Mouse (Mus musculus) urinary bladder, postnatal 25 days (tissue): ENCODE results near the gene Cpm.

Experiments
- DNase-seq: peaks from one replicate; pipeline ENCODE4 v3.0.0; 2022; ENCODE audit warnings: low spot score

The Cpm gene

GRCm38 (mm10) chr10:117635823-117636589 is 6.7 kb downstream of the Cpm start:
- DNase-seq = no peak

GRCm38 (mm10) chr10:117637062-117637744 is 7.9 kb downstream of the Cpm start:
- no peak for DNase-seq

GRCm38 (mm10) chr10:117637745-117638577 is 8.7 kb downstream of the Cpm start:
- no peak for DNase-seq

GRCm38 (mm10) chr10:117638578-117639220 is 9.4 kb downstream of the Cpm start:
- DNase-seq = no peak

- no peak for DNase-seq
Observed at GRCm38 (mm10) chr10:117639221-117639599, 9.9 kb downstream of the Cpm start.

- DNase-seq = no peak
Observed at GRCm38 (mm10) chr10:117639899-117640594, 10.7 kb downstream of the Cpm start.

GRCm38 (mm10) chr10:117640595-117641078 is 11.3 kb downstream of the Cpm start:
- no peak for DNase-seq

- no peak for DNase-seq
Observed at GRCm38 (mm10) chr10:117641400-117642200, 12.3 kb downstream of the Cpm start.

- no peak for DNase-seq
Observed at GRCm38 (mm10) chr10:117642201-117642450, 12.8 kb downstream of the Cpm start.

- no peak for DNase-seq
Observed at GRCm38 (mm10) chr10:117642491-117643262, 13.4 kb downstream of the Cpm start.

GRCm38 (mm10) chr10:117643302-117643701 is 14.0 kb downstream of the Cpm start:
- no peak for DNase-seq

GRCm38 (mm10) chr10:117643711-117644428 is 14.6 kb downstream of the Cpm start:
- no peak for DNase-seq

GRCm38 (mm10) chr10:117644429-117644748 is 15.1 kb downstream of the Cpm start:
- no peak for DNase-seq

GRCm38 (mm10) chr10:117644828-117645227 is 15.5 kb downstream of the Cpm start:
- no peak for DNase-seq

- no peak for DNase-seq
Observed at GRCm38 (mm10) chr10:117645487-117645964, 16.2 kb downstream of the Cpm start.

- DNase-seq = no peak
Observed at GRCm38 (mm10) chr10:117646482-117647157, 17.3 kb downstream of the Cpm start.

- no peak for DNase-seq
Observed at GRCm38 (mm10) chr10:117647158-117647505, 17.8 kb downstream of the Cpm start.

- DNase-seq = no peak
Observed at GRCm38 (mm10) chr10:117647964-117648472, 18.7 kb downstream of the Cpm start.

- DNase-seq = no peak
Observed at GRCm38 (mm10) chr10:117648643-117649042, 19.3 kb downstream of the Cpm start.
